Mouse (Mus musculus) spleen, adult 2 months (tissue): ENCODE measurements around the gene Cchcr1. TPM values are rescaled to one million over a fixed set of nuclear protein-coding genes. Genes with fewer than 3 reads are reported as not detected.

Experiments used
- DNase-seq, 2 experiments: peaks; one replicate each; pipeline versions ENCODE4 v3.0.0 to v3.0.0-alpha.2; 2012 to 2021; ENCODE audit warnings: low spot score in 2 of 2, low read depth in 1 of 2
- H3K27ac ChIP-seq: fragments of 200-500 bp; 2 replicates; pipeline ENCODE4 v1.5.1; 2012; ENCODE audit warnings: low read length, inconsistent platforms; ENCODE audit not compliant: insufficient read depth
- H3K27me3 ChIP-seq: fragments of 200-500 bp; 2 replicates; pipeline ENCODE4 v1.6.1; 2012; ENCODE audit warnings: mild to moderate bottlenecking, moderate library complexity, low read length, inconsistent platforms; ENCODE audit not compliant: control insufficient read depth, insufficient read depth
- H3K36me3 ChIP-seq: fragments of 200-500 bp; 2 replicates; pipeline ENCODE4 v1.6.1; 2012; ENCODE audit warnings: mild to moderate bottlenecking, low read length, inconsistent platforms; ENCODE audit not compliant: control insufficient read depth, insufficient read depth
- H3K4me1 ChIP-seq: fragments of 200-500 bp; 2 replicates; pipeline ENCODE4 v1.6.1; 2011; ENCODE audit warnings: inconsistent platforms; ENCODE audit not compliant: control insufficient read depth, insufficient read depth, insufficient read length
- H3K4me3 ChIP-seq: fragments of 200-500 bp; 2 replicates; pipeline ENCODE4 v1.5.1; 2011; ENCODE audit warnings: mild to moderate bottlenecking, inconsistent platforms; ENCODE audit not compliant: insufficient read depth, insufficient read length; ENCODE audit errors: extremely low read depth
- CTCF ChIP-seq: fragments of 200-500 bp; IDR thresholded peaks from 2 replicates; pipeline ENCODE4 v1.5.1; 2011; ENCODE audit warnings: mild to moderate bottlenecking, inconsistent platforms; ENCODE audit not compliant: insufficient read depth, insufficient read length, insufficient replicate concordance; ENCODE audit errors: extremely low read depth
- POLR2A ChIP-seq: fragments of 200-500 bp; IDR thresholded peaks from 2 replicates; pipeline ENCODE4 v1.6.1; 2011; ENCODE audit warnings: low read depth, low read length, inconsistent platforms
- WGBS: fragments of 180-500 bp; shearing (Covaris S2); methylation state at CpG from one replicate; pipeline ENCODE4 v1.1.7; 2018; 5-methylcytosine and 5-hydroxymethylcytosine counted together
- polyA plus RNA-seq: library from polyadenylated mRNA; depleted of rRNA; stranded (reverse); fragments of >200 nt; gene quantifications from 2 replicates; pipeline ENCODE4 v1.2.3, GENCODE M21; 2012

The Cchcr1 gene
- polyA plus RNA-seq, 1 experiment = 4.4 TPM

DNA sequence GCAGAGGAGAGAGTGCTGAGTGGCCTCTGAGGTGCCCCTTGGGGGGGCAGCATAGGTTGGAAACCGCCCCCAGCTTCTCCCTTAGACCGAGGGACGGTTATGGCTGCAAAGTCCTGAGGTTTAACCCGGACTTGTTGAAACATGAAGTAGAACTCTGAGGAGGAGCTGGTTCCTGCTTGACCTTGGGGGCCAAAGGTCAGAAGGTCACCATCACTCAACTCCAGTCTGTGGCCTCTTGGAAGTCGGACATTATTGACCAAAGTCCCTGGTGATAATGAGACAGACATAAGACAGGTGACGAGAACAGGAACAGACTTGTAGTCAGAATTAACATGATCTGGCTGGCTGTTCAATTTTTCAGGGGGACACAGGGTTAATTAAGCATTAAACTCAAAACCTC, 2.1 kb upstream of the Cchcr1 start:
- H3K4me1 ChIP-seq = no peaks in the 10 kb centered on the region; the same call in 1 of the 2 replicates
- H3K27me3 ChIP-seq = no peaks in the 10 kb centered on the region
- no peak for TF ChIP-seq POLR2A
- TF ChIP-seq CTCF = no peak
- DNase-seq = no peak
- H3K36me3 ChIP-seq = no peaks in the 10 kb centered on the region
- H3K4me3 ChIP-seq = no peak overlapping the region
- WGBS = 91% methylated on average over 6 of the region's 6 CpGs
- no peak overlapping the region for H3K27ac ChIP-seq

GRCm38 (mm10) chr17:35515911-35516640, 824 bp upstream of the Cchcr1 start:
- WGBS = 25% methylated on average over 25 of the region's 25 CpGs
- peak overlapping the region; percentile 63 for H3K4me3 ChIP-seq
- no peaks in the 10 kb centered on the region for H3K36me3 ChIP-seq
- no peak overlapping the region for H3K27ac ChIP-seq
- no peaks in the 10 kb centered on the region; the same call in 1 of the 2 replicates for H3K4me1 ChIP-seq
- no peak for DNase-seq
- no peak for TF ChIP-seq CTCF
- no peak for TF ChIP-seq POLR2A
- no peaks in the 10 kb centered on the region for H3K27me3 ChIP-seq

DNA sequence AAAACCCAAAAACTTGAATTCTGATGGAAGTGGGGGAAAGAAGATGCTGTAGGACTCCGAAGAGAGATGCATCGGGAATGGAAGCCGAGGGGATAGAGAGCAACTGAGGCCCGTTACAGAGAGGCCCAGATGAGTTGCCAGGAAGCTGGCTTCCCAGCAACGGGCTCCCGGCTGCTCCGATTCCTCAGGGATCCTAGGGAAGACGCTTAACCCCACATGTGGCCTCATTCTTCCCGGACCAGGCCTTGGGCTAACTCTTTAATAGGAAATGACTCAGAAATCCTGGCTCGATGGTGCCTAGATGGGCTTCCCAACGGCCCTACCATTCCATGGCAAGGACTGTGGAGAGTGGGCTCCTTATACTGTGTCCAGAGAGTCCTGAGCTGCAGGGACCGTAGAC, 626 bp downstream of the Cchcr1 start:
- H3K4me3 ChIP-seq = peak overlapping the region; percentile 67; the same call in 1 of the 2 replicates
- no peak overlapping the region for H3K27ac ChIP-seq
- TF ChIP-seq CTCF (no peak), POLR2A (no peak)
- H3K36me3 ChIP-seq = no peaks in the 10 kb centered on the region
- H3K27me3 ChIP-seq = no peaks in the 10 kb centered on the region
- WGBS = 23% methylated on average over 12 of the region's 12 CpGs
- H3K4me1 ChIP-seq = no peaks in the 10 kb centered on the region; the same call in 1 of the 2 replicates
- no peak for DNase-seq

DNA sequence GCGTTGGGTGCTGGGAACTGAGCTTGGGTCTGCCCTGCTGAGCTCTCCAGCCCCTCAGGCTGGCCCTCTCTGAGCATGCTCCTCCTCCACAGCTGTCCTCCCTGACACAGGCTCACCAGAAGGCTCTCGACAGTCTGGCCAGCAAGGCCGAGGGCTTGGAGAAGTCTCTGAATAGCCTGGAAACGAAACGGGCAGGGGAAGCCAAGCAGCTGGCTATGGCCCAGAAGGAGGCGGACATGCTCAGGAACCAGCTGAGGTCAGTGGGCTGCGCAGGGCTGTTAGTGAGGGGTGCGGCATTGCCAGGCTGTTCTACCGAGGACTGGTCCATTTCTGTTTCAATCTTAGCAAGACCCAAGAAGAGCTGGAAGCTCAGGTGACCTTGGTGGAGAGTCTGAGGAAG, 7.5 kb downstream of the Cchcr1 start:
- H3K4me3 ChIP-seq = no peak overlapping the region
- peaks cover 2% of the 10 kb centered on the region; the same call in 1 of the 2 replicates for H3K36me3 ChIP-seq
- no peaks in the 10 kb centered on the region for H3K4me1 ChIP-seq
- H3K27ac ChIP-seq = no peak overlapping the region
- 89% methylated on average over 9 of the region's 9 CpGs for WGBS
- H3K27me3 ChIP-seq = no peaks in the 10 kb centered on the region
- no peak for TF ChIP-seq CTCF
- TF ChIP-seq POLR2A = no peak
- DNase-seq = no peak

DNA sequence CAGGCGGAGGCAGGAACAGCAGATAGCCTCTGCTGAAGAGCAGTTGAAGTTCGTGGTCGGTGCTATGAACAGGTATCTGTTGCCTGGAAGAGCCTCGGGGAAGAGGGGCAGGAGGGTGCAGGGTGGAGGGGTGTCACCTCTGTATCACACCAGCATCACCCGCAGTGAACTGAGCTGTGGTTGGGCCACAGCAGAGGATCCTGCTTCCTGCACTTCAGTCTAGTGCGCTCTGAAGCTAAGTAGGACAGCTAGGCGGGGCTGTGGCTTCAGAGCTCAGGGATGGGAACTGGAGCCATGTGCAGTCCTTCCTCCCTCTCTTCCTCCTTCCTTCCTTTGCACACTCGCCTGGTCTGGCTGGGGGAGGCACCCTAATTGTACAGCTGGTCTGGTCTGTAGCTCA, 9.7 kb downstream of the Cchcr1 start:
- no peaks in the 10 kb centered on the region for H3K27me3 ChIP-seq
- DNase-seq = no peak
- WGBS = 50% methylated on average over 8 of the region's 8 CpGs
- peaks cover 2% of the 10 kb centered on the region; the same call in 1 of the 2 replicates for H3K36me3 ChIP-seq
- no peak overlapping the region for H3K4me3 ChIP-seq
- H3K4me1 ChIP-seq = no peaks in the 10 kb centered on the region
- H3K27ac ChIP-seq = no peak overlapping the region
- TF ChIP-seq POLR2A = no peak
- TF ChIP-seq CTCF = no peak

GRCm38 (mm10) chr17:35532360-35532759, 15.5 kb downstream of the Cchcr1 start:
- DNase-seq = no peak
- TF ChIP-seq POLR2A (no peak), CTCF (no peak)
- Histone ChIP-seq H3K4me1 (no peaks in the 10 kb centered on the region), H3K4me3 (no peak overlapping the region), H3K27me3 (0 out of 2 replicates have a peak, but pooled peaks cover under 1% of the 10 kb centered on the region), H3K27ac (no peak overlapping the region), H3K36me3 (peaks cover 2% of the 10 kb centered on the region; the same call in 1 of the 2 replicates)
- WGBS = 17% methylated on average over 3 of the region's 3 CpGs

DNA sequence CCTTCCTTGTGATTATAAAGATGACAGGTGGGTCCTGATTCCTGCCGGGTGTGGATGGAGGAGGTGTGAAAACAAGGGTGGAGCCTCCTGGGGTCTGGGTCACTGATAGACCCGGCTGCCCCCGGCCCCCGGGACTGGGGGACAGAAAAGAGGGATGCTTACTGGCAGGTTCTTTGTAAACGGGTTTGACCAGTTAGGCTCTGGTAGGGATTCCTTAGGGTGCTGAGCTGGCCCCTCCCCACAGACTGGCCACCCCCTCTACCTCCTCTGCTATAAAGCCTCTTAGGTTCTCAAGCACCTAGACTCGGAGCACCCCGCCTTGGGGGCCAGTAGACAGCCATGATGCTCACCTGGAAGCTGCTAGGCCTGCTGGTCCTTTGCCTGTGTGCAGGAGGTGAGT, 16.0 kb downstream of the Cchcr1 start, which contains the start of gene Psors1c2:
Gene Psors1c2 (plus strand): TSS at position 301 of the 400 bp plus-strand sequence.
- Histone ChIP-seq H3K4me1 (no peaks in the 10 kb centered on the region), H3K27ac (no peak within 1 kb of the TSS), H3K27me3 (0 out of 2 replicates have a peak, but pooled peaks cover 2% of the 10 kb centered on the region), H3K4me3 (no peak within 1 kb of the TSS), H3K36me3 (peaks cover 2% of the 10 kb centered on the region; the same call in 1 of the 2 replicates)
- DNase-seq = no peak
- 32% methylated on average over 7 of the region's 7 CpGs for WGBS
- TF ChIP-seq CTCF (no peak), POLR2A (no peak)
